Mouse (Mus musculus) liver, embryonic 14.5 days (tissue): Measurements from ENCODE around the gene Atcay.

Experiments
- CTCF ChIP-seq: IDR thresholded peaks from 2 replicates; pipeline ENCODE4 v1.5.1; 2016; ENCODE audit warnings: antibody characterized with exemption, low read depth, control low read depth
- EP300 ChIP-seq: IDR thresholded peaks from 2 replicates; pipeline ENCODE4 v1.6.1; 2016; ENCODE audit warnings: antibody characterized with exemption, low read depth

DNA sequence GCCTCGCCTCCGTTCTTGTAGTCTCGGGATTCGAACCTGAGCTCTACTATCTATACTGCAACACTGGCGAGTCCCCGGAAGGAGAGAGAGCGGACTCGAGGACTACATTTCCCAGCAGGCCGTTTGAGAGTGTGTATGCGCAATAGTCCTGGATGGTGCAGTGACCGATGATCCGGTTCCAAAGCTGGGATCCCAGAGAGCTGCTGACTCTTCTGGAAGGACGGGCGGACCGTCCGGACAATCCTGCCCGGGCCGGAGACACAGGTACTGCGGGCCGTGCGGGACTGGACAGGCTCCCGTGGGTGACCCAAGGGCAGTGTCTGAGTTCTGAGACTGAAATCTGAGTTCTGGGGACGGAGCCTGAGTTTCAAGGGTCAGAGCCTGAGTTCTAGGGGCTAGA is 37.4 kb upstream of the Atcay start:
- no peak for TF ChIP-seq CTCF
- TF ChIP-seq EP300, result no peak
